Mouse (Mus musculus) midbrain, embryonic 11.5 days (tissue): ENCODE data around the gene Cpm. TPM values are rescaled to one million over a fixed set of nuclear protein-coding genes. Genes with fewer than 3 reads are reported as not detected.
A peak's percentile ranks its signal among the peaks of the same experiment; 100 is the strongest.

ENCODE experiments used
- ATAC-seq: fragments of 200-750 bp; cut with Nextera tagmentation; 2 replicates; pipeline ENCODE4 v1.8.0; 2017; ENCODE audit warnings: moderate TSS enrichment, moderate library complexity; ENCODE audit not compliant: low FRiP score
- DNase-seq: peaks from one replicate; pipeline ENCODE4 v3.0.0; 2015; ENCODE audit warnings: low spot score; ENCODE audit errors: missing footprints
- H3K27ac ChIP-seq: fragments of 300-500 bp; sonication (generic); 2 replicates; pipeline ENCODE4 v1.5.1; 2014; ENCODE audit warnings: low read depth, low read length
- H3K27me3 ChIP-seq: fragments of 300-500 bp; sonication (generic); 2 replicates; pipeline ENCODE4 v1.6.1; 2014; ENCODE audit warnings: mild to moderate bottlenecking, low read length, moderate library complexity, mixed read lengths; ENCODE audit not compliant: control insufficient read depth, insufficient read depth
- H3K36me3 ChIP-seq: fragments of 300-500 bp; sonication (generic); 2 replicates; pipeline ENCODE4 v1.6.1; 2014; ENCODE audit warnings: mild to moderate bottlenecking, low read length, moderate library complexity, mixed read lengths; ENCODE audit not compliant: control insufficient read depth, insufficient read depth
- H3K4me1 ChIP-seq: fragments of 300-500 bp; sonication (generic); 2 replicates; pipeline ENCODE4 v1.6.1; 2014; ENCODE audit warnings: low read length; ENCODE audit not compliant: control insufficient read depth, insufficient read depth
- H3K4me2 ChIP-seq: fragments of 300-500 bp; sonication (generic); 2 replicates; pipeline ENCODE4 v1.6.1; 2014; ENCODE audit warnings: mild to moderate bottlenecking, moderate library complexity
- H3K4me3 ChIP-seq: fragments of 300-500 bp; sonication (generic); 2 replicates; pipeline ENCODE4 v1.5.1; 2014; ENCODE audit warnings: low read depth, low read length
- H3K9ac ChIP-seq: fragments of 300-500 bp; sonication (generic); 2 replicates; pipeline ENCODE4 v1.6.1; 2014; ENCODE audit warnings: low read length
- H3K9me3 ChIP-seq: fragments of 300-500 bp; sonication (generic); 2 replicates; pipeline ENCODE4 v1.6.1; 2016; ENCODE audit warnings: low read length; ENCODE audit not compliant: control insufficient read depth
- WGBS: fragments of 180-500 bp; shearing (Covaris S2); extraction: QIAGEN DNeasy Blood & Tissue Kit; methylation state at CpG from one replicate; pipeline ENCODE4 v1.1.7; 2014; 5-methylcytosine and 5-hydroxymethylcytosine counted together
- polyA plus RNA-seq: library from polyadenylated mRNA; unstranded; fragments of >200 nt; fragmentation: Nextera tagmentation; extraction: Ambion mirVana; gene quantifications from 2 replicates; pipeline ENCODE4 v1.2.1, GENCODE M21; 2014

The Cpm gene
- polyA plus RNA-seq, 1 experiment from 2014 or later = 6.2 TPM

- 70% methylated on average over 11 of the region's 11 CpGs for WGBS
- no peak for ATAC-seq
- no peak overlapping the region for H3K9ac ChIP-seq
- H3K27ac ChIP-seq = no peak overlapping the region
- H3K9me3 ChIP-seq = no peaks in the 10 kb centered on the region
- H3K4me1 ChIP-seq = peaks cover 2% of the 10 kb centered on the region; the same call in 1 of the 2 replicates
- no peak for DNase-seq
- H3K36me3 ChIP-seq = no peaks in the 10 kb centered on the region
- H3K4me3 ChIP-seq = no peak overlapping the region
- H3K4me2 ChIP-seq = no peak overlapping the region
- no peaks in the 10 kb centered on the region for H3K27me3 ChIP-seq
Measured at GRCm38 (mm10) chr10:117659819-117660218, 30.5 kb downstream of the Cpm start.

GRCm38 (mm10) chr10:117662316-117663055, 33.2 kb downstream of the Cpm start:
- ATAC-seq = no peak
- H3K27ac ChIP-seq = no peak overlapping the region

GRCm38 (mm10) chr10:117663056-117663864, 34.0 kb downstream of the Cpm start:
- no peaks in the 10 kb centered on the region for H3K27me3 ChIP-seq
- H3K9me3 ChIP-seq = no peaks in the 10 kb centered on the region
- H3K4me3 ChIP-seq = no peak overlapping the region
- WGBS = 80% methylated on average over 14 of the region's 14 CpGs
- H3K36me3 ChIP-seq = no peaks in the 10 kb centered on the region
- H3K27ac ChIP-seq = no peak overlapping the region
- ATAC-seq = no peak
- peaks cover 2% of the 10 kb centered on the region; the same call in 1 of the 2 replicates for H3K4me1 ChIP-seq
- no peak overlapping the region for H3K9ac ChIP-seq
- no peak for DNase-seq
- H3K4me2 ChIP-seq = no peak overlapping the region

More at GRCm38 (mm10) chr10:117662316-117663055, 33.2 kb downstream of the Cpm start:
- 83% methylated on average over 15 of the region's 15 CpGs for whole genome bisulfite sequencing
- DNase-seq = no peak
- H3K4me2 ChIP-seq = no peak overlapping the region
- peaks cover 2% of the 10 kb centered on the region; the same call in 1 of the 2 replicates for H3K4me1 ChIP-seq
- H3K9ac ChIP-seq = no peak overlapping the region
- H3K27me3 ChIP-seq = no peaks in the 10 kb centered on the region
- H3K36me3 ChIP-seq = no peaks in the 10 kb centered on the region
- no peaks in the 10 kb centered on the region for H3K9me3 ChIP-seq
- H3K4me3 ChIP-seq = no peak overlapping the region

- no peak overlapping the region for H3K27ac ChIP-seq
- no peaks in the 10 kb centered on the region for H3K36me3 ChIP-seq
- no peak overlapping the region for H3K4me3 ChIP-seq
- DNase-seq (no peak), ATAC-seq (peak; percentile 27; the same call in 1 of the 2 replicates)
- 0 out of 2 replicates have a peak overlapping the region, but pooled peaks have one; percentile 15 for H3K4me2 ChIP-seq
- H3K9ac ChIP-seq = no peak overlapping the region
- H3K27me3 ChIP-seq = no peaks in the 10 kb centered on the region
- peaks cover 2% of the 10 kb centered on the region; the same call in 1 of the 2 replicates for H3K4me1 ChIP-seq
- 23% methylated on average over 9 of the region's 9 CpGs for WGBS
- no peaks in the 10 kb centered on the region for H3K9me3 ChIP-seq
Measured at GRCm38 (mm10) chr10:117663865-117664200, 34.5 kb downstream of the Cpm start.

GRCm38 (mm10) chr10:117664208-117664925, 35.1 kb downstream of the Cpm start:
- no peak for ATAC-seq
- 65% methylated on average over 14 of the region's 14 CpGs for WGBS
- Histone ChIP-seq H3K27ac (no peak overlapping the region), H3K4me1 (peaks cover 2% of the 10 kb centered on the region; the same call in 1 of the 2 replicates), H3K9ac (no peak overlapping the region), H3K27me3 (no peaks in the 10 kb centered on the region), H3K36me3 (no peaks in the 10 kb centered on the region), H3K9me3 (no peaks in the 10 kb centered on the region), H3K4me2 (0 out of 2 replicates have a peak overlapping the region, but pooled peaks have one; percentile 15), H3K4me3 (no peak overlapping the region)
- DNase-seq = no peak

GRCm38 (mm10) chr10:117664926-117665209, 35.6 kb downstream of the Cpm start:
- Histone ChIP-seq H3K4me2 (no peak overlapping the region), H3K9me3 (no peaks in the 10 kb centered on the region), H3K9ac (no peak overlapping the region), H3K4me3 (no peak overlapping the region), H3K36me3 (no peaks in the 10 kb centered on the region), H3K27me3 (no peaks in the 10 kb centered on the region), H3K27ac (no peak overlapping the region), H3K4me1 (no peaks in the 10 kb centered on the region)
- ATAC-seq (no peak), DNase-seq (no peak)

GRCm38 (mm10) chr10:117665376-117666275, 36.3 kb downstream of the Cpm start:
- no peak for ATAC-seq

GRCm38 (mm10) chr10:117666361-117666760, 37.1 kb downstream of the Cpm start:
- Histone ChIP-seq H3K9ac (no peak overlapping the region), H3K4me2 (no peak overlapping the region), H3K36me3 (no peaks in the 10 kb centered on the region), H3K4me3 (no peak overlapping the region), H3K27ac (no peak overlapping the region), H3K4me1 (no peaks in the 10 kb centered on the region), H3K9me3 (no peaks in the 10 kb centered on the region), H3K27me3 (no peaks in the 10 kb centered on the region)
- DNase-seq (no peak), ATAC-seq (no peak)
- WGBS = 90% methylated on average over 3 of the region's 3 CpGs

More at GRCm38 (mm10) chr10:117665376-117666275, 36.3 kb downstream of the Cpm start:
- Histone ChIP-seq H3K9ac (no peak overlapping the region), H3K27me3 (no peaks in the 10 kb centered on the region), H3K4me2 (no peak overlapping the region), H3K9me3 (no peaks in the 10 kb centered on the region), H3K36me3 (no peaks in the 10 kb centered on the region), H3K4me1 (no peaks in the 10 kb centered on the region), H3K4me3 (no peak overlapping the region), H3K27ac (no peak overlapping the region)
- 83% methylated on average over 9 of the region's 9 CpGs for WGBS
- DNase-seq = no peak
